Mouse (Mus musculus): Measurements from ENCODE around the gene Olfr466. TPM values are rescaled to one million over a fixed set of nuclear protein-coding genes. Genes with fewer than 3 reads are reported as not detected.
A peak's percentile ranks its signal among the peaks of the same experiment; 100 is the strongest.

The Olfr466 gene
- not detected for total RNA-seq (2018; cell fraction: chromatin; rRNA removed)
- not detected for total RNA-seq (2018; cell fraction: cytosol; rRNA removed)
- total RNA-seq (2018; cell fraction: nucleus; rRNA removed), result not detected
- not detected in 3 replicates for polyA plus RNA-seq (2018)

- Histone ChIP-seq H3K36me3 (ENCODE audit: inconsistent target) (no peaks in the 10 kb centered on the region), H3K27ac (no peak within 1 kb of the TSS), H3K79me2 (ENCODE audit: inconsistent target) (no peaks in the 10 kb centered on the region), H3K4me3 (ENCODE audit: inconsistent target) (no peak within 1 kb of the TSS)
- 86% methylated on average over 1 of the region's 1 CpGs for WGBS (ENCODE audit: missing documents)
Measured at GRCm38 (mm10) chr13:65149940-65150339, at the start of gene Olfr466. Olfr466 (plus strand) TSS chr13:65150240.

GRCm38 (mm10) chr13:65100678-65101077 lies 49.4 kb upstream of the Olfr466 start:
- Histone ChIP-seq H3K27ac (no peak overlapping the region), H3K4me3 (ENCODE audit: inconsistent target) (no peak overlapping the region), H3K79me2 (ENCODE audit: inconsistent target) (peaks cover 100% of the 10 kb centered on the region), H3K36me3 (ENCODE audit: inconsistent target) (no peaks in the 10 kb centered on the region)
- 85% methylated on average over 9 of the region's 9 CpGs for WGBS (ENCODE audit: missing documents)

GRCm38 (mm10) chr13:65101232-65101631 lies 48.8 kb upstream of the Olfr466 start:
- no peak overlapping the region for H3K4me3 ChIP-seq (ENCODE audit: inconsistent target)
- no peaks in the 10 kb centered on the region for H3K36me3 ChIP-seq (ENCODE audit: inconsistent target)
- WGBS (ENCODE audit: missing documents), result 27% methylated on average over 3 of the region's 3 CpGs
- H3K79me2 ChIP-seq (ENCODE audit: inconsistent target), result peaks cover 100% of the 10 kb centered on the region
- H3K27ac ChIP-seq, result no peak overlapping the region

GRCm38 (mm10) chr13:65111961-65112360 lies 38.1 kb upstream of the Olfr466 start:
- WGBS (ENCODE audit: missing documents), result 2% methylated on average over 5 of the region's 5 CpGs
- H3K36me3 ChIP-seq (ENCODE audit: inconsistent target), result no peaks in the 10 kb centered on the region
- peak overlapping the region; percentile 78 for H3K4me3 ChIP-seq (ENCODE audit: inconsistent target)
- H3K79me2 ChIP-seq (ENCODE audit: inconsistent target), result peaks cover 54% of the 10 kb centered on the region
- H3K27ac ChIP-seq, result peak overlapping the region; percentile 47

GRCm38 (mm10) chr13:65112459-65113110 lies 37.5 kb upstream of the Olfr466 start, which contains the start of gene Mfsd14b:
Mfsd14b (minus strand) TSS chr13:65112975.
- H3K79me2 ChIP-seq (ENCODE audit: inconsistent target), result peaks cover 48% of the 10 kb centered on the region
- H3K4me3 ChIP-seq (ENCODE audit: inconsistent target), result peak within 1 kb of the TSS; percentile 78
- peak within 1 kb of the TSS; percentile 47 for H3K27ac ChIP-seq
- under 1% methylated on average over 60 of the region's 60 CpGs for WGBS (ENCODE audit: missing documents)
- no peaks in the 10 kb centered on the region for H3K36me3 ChIP-seq (ENCODE audit: inconsistent target)

GRCm38 (mm10) chr13:65113239-65113638 lies 36.8 kb upstream of the Olfr466 start:
- 95% methylated on average over 3 of the region's 3 CpGs for WGBS (ENCODE audit: missing documents)
- H3K36me3 ChIP-seq (ENCODE audit: inconsistent target), result no peaks in the 10 kb centered on the region
- peak overlapping the region; percentile 78 for H3K4me3 ChIP-seq (ENCODE audit: inconsistent target)
- H3K79me2 ChIP-seq (ENCODE audit: inconsistent target), result peaks cover 42% of the 10 kb centered on the region
- peak overlapping the region; percentile 39 for H3K27ac ChIP-seq

GRCm38 (mm10) chr13:65120984-65121383 lies 29.1 kb upstream of the Olfr466 start:
- no peak overlapping the region for H3K4me3 ChIP-seq (ENCODE audit: inconsistent target)
- WGBS (ENCODE audit: missing documents), result 72% methylated on average over 3 of the region's 3 CpGs
- no peaks in the 10 kb centered on the region for H3K79me2 ChIP-seq (ENCODE audit: inconsistent target)
- no peaks in the 10 kb centered on the region for H3K36me3 ChIP-seq (ENCODE audit: inconsistent target)
- H3K27ac ChIP-seq, result no peak overlapping the region

GRCm38 (mm10) chr13:65122111-65122510 lies 27.9 kb upstream of the Olfr466 start:
- Histone ChIP-seq H3K27ac (no peak overlapping the region), H3K79me2 (ENCODE audit: inconsistent target) (no peaks in the 10 kb centered on the region)

GRCm38 (mm10) chr13:65127063-65127847 lies 22.8 kb upstream of the Olfr466 start:
- Histone ChIP-seq H3K27ac (no peak overlapping the region), H3K36me3 (ENCODE audit: inconsistent target) (no peaks in the 10 kb centered on the region), H3K79me2 (ENCODE audit: inconsistent target) (no peaks in the 10 kb centered on the region), H3K4me3 (ENCODE audit: inconsistent target) (no peak overlapping the region)
- 57% methylated on average over 3 of the region's 3 CpGs for WGBS (ENCODE audit: missing documents)

More at GRCm38 (mm10) chr13:65122111-65122510, 27.9 kb upstream of the Olfr466 start:
- no peaks in the 10 kb centered on the region for H3K36me3 ChIP-seq (ENCODE audit: inconsistent target)
- WGBS (ENCODE audit: missing documents), result 20% methylated on average over 1 of the region's 1 CpGs
- H3K4me3 ChIP-seq (ENCODE audit: inconsistent target), result no peak overlapping the region

- Histone ChIP-seq H3K27ac (no peak within 1 kb of the TSS), H3K79me2 (ENCODE audit: inconsistent target) (no peaks in the 10 kb centered on the region), H3K4me3 (ENCODE audit: inconsistent target) (no peak within 1 kb of the TSS), H3K36me3 (ENCODE audit: inconsistent target) (no peaks in the 10 kb centered on the region)
- 80% methylated on average over 4 of the region's 4 CpGs for WGBS (ENCODE audit: missing documents)
Measured at GRCm38 (mm10) chr13:65137789-65138188, 12.3 kb upstream of the Olfr466 start, which contains the start of gene Olfr465-ps1. Olfr465-ps1 (plus strand) TSS chr13:65138089.

- no peaks in the 10 kb centered on the region for H3K36me3 ChIP-seq (ENCODE audit: inconsistent target)
- H3K79me2 ChIP-seq (ENCODE audit: inconsistent target), result no peaks in the 10 kb centered on the region
- WGBS (ENCODE audit: missing documents), result 93% methylated on average over 3 of the region's 3 CpGs
- no peak overlapping the region for H3K27ac ChIP-seq
- H3K4me3 ChIP-seq (ENCODE audit: inconsistent target), result no peak overlapping the region
Measured at GRCm38 (mm10) chr13:65174102-65174501, 24.1 kb downstream of the Olfr466 start.

GRCm38 (mm10) chr13:65175734-65176471 lies 25.9 kb downstream of the Olfr466 start:
- no peak overlapping the region for H3K4me3 ChIP-seq (ENCODE audit: inconsistent target)
- no peaks in the 10 kb centered on the region for H3K79me2 ChIP-seq (ENCODE audit: inconsistent target)
- H3K27ac ChIP-seq, result no peak overlapping the region
- no peaks in the 10 kb centered on the region for H3K36me3 ChIP-seq (ENCODE audit: inconsistent target)
- 26% methylated on average over 45 of the region's 46 CpGs for WGBS (ENCODE audit: missing documents)

- Histone ChIP-seq H3K79me2 (ENCODE audit: inconsistent target) (no peaks in the 10 kb centered on the region), H3K36me3 (ENCODE audit: inconsistent target) (no peaks in the 10 kb centered on the region), H3K27ac (no peak overlapping the region), H3K4me3 (ENCODE audit: inconsistent target) (no peak overlapping the region)
- WGBS (ENCODE audit: missing documents), result 59% methylated on average over 15 of the region's 15 CpGs
Measured at GRCm38 (mm10) chr13:65176472-65177091, 26.5 kb downstream of the Olfr466 start.

- WGBS (ENCODE audit: missing documents), result 93% methylated on average over 1 of the region's 1 CpGs
- no peak overlapping the region for H3K4me3 ChIP-seq (ENCODE audit: inconsistent target)
Measured at GRCm38 (mm10) chr13:65200667-65201066, 50.6 kb downstream of the Olfr466 start.

More at GRCm38 (mm10) chr13:65200667-65201066, 50.6 kb downstream of the Olfr466 start:
- Histone ChIP-seq H3K27ac (no peak overlapping the region), H3K79me2 (ENCODE audit: inconsistent target) (no peaks in the 10 kb centered on the region), H3K36me3 (ENCODE audit: inconsistent target) (no peaks in the 10 kb centered on the region)

All from macrophage (primary cell).